Mouse (Mus musculus): ENCODE measurements at regions not wholly inside any gene's neighbourhood (a gene's known extent, or its start where the extent isn't known, plus 50 kb on each side); places are given as distances from the start of the nearest gene placed in this dataset.

DNA sequence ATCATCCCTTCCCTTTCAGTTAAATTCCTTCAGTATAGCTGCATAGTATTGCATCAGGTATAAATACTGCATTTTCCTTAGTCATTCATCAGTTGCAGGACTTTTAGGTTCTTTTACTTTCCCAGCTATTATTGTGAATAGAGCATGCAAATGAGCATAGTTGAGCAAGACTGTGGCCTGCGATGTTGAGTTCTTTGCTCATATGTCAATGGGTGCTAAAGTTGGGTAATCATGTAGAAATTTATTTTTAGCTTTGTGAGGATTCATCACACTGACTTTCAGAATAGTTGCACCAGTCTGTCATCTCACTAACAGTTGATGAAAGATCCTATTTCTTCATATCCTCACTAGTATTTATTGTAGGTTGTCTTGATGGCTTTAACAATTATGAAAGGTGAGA lies 380.3 kb upstream of the Arrdc3 start:
- no peak for DNase-seq

DNA sequence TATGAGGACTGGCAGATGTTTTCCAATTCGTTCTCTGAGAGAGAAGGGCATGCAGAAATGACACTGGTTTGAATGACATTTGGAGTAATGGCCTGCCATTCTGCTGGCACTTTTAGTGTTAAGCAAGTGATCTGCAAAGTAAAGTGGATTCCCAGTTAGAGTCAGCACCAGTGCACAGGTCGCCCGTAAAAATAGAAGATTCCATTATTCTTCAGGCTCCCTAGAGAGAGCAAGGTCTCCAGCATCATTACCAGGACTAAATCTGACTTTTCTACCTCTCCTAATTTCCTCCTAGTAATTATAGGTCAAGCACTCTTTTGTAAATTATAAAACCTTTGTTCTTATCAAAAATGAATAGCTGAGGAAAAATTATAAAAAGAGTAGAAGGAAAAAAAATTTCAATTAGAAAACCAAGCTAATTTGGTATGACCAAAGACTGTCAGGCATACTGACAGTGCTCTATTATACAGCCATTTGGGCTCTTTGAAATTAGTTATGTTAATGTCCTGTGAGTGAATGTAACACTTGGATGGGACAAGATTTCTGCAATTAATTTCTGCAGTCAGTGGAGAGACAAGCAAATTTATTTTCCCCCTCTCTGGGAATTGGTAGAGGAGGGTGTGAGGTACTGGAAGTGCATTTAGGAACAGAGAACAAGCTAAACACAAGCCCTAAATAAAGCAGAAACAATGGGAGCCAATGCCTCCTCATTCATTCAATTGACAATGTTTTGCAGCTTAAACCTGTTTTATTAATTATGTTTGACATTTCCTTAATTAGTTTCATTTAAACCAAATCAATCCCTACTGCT lies 368.8 kb upstream of the Arrdc3 start:
- DNase-seq = no peak

DNA sequence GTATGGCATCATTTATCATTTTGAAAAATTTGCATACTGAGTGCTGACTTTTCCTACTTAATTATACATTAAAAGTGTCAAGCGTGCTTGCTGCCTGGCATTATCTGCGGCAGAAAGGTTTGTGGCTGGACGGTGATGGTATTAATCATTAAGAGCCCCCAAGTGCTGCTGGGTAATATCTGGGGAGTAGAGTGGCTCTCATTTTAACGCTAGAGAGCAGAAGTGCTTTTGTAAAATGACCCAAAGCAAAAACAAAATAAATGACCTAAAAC lies 368.3 kb upstream of the Arrdc3 start:
- no peak for DNase-seq

GRCm38 (mm10) chr13:80518836-80519235 lies 364.3 kb upstream of the Arrdc3 start:
- DNase-seq = no peak

- peak; percentile 4 to 6 for DNase-seq
Observed at GRCm38 (mm10) chr13:80519792-80520191, 363.4 kb upstream of the Arrdc3 start.

DNA sequence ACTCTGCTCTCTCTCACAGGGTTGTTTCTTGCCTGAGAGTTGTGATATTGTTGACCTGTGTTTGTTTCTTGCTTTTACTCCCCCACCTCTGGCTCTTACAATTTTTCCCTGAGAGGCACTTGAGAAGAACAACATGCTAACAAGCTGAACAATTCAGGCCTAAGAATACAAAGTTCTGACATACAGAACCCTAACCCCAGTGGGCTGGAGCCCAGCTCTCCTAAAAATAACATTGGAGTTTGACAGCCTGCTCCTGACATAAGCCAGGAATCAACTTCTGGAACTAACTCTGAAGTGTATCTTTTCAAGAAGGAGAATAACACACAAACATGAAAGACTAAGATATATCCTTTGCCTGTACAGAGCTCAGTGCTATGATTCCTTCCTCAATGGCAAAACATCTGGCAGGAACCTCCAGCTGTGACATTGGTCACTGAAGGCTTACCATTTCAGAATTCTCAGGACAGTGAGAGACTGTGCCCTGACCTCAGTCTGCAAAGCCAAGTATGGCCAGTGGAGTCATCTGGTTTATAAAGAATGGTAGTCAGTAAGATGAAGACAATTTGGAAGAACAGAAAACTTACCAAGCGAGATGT lies 347.3 kb upstream of the Arrdc3 start:
- peak; percentile 72 to 75 for DNase-seq

DNA sequence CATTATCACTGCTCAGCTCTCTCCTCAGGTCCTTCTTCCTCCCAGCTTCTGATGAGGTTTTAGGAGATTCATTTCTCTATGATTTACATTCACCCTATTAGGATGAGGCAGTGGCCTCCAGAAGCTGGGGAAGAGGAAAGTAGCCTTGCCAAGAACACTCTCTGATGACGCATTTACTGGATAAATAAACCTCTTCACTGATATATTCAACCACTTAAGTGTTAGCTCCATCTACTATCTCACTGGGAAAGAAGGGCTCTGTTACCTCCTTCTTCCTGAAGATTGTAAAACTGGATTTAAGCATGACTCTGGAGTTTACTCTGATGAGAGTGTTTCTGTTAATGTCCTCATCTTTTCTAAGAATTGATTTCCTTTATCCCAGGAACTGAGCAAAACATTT lies 338.2 kb upstream of the Arrdc3 start:
- no peak for DNase-seq

DNA sequence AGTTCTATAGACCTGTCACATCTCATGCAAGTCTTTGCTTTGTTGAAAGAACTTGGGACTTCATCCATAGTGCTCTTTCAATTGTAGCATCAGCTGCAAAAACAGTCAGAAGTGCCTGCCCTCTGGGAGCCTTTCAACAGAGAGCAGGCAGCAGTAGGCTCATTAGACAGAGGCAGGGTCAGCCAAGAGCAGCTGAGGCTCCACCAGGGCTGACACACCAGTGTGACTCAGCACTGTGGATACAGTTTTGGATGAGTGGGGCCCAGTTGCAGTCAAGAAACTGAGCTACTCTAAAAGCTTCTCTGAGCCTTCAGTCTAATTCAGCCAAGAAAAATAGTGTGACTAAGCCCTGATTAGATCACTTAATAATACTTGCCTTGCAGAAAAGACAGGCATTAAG lies 326.0 kb upstream of the Arrdc3 start:
- peak; percentile 6 to 24 for DNase-seq
